ENCODE assay signal across 9 mouse cellular contexts in the genomic region with DNA sequence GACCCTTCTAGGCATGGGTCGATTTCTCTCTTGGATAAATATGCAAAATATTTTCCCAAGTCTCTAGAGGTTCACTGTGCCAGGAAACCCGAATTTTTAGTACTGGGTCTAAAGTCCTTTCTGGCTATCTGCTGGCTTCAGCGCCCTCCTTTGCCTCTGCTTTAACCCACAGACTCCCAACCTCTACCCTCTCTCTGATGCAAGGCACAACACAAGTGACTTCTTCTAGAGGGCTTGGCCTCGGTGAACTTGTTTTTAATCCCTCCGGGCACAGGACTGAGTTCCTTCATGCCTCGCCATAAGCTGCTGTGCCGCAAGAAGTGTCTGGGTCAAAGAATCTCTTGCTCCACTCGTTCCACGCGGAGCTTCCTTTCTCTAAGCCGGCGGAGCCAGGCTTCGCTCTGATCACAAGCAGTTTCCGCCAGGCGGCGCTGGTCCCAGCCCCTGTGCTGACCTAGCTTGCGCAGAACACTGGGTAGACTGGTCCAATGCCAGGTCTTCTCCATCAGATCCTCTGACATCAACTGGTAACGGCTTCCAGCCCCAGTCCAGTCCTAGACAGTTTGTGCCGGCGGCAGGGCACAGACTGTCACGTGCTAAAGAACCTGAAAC. TPM values are rescaled to one million over a fixed set of nuclear protein-coding genes. Genes with fewer than 3 reads are reported as not detected.
DNase-seq lines count a peak whose midpoint lies in the region; TF ChIP-seq lines count a peak whose summit lies in the region.
"Had no signal": no experiment of that assay in that cellular context is flagged by ENCODE, and none has a peak within 500 bp of the region (broad histone marks: within the 10 kb centered on the region; RNA-seq: fewer than 3 reads in every experiment).

No protein-coding gene starts in this region.

- peak; percentile 44; the same call in 1 of the 2 replicates for TF ChIP-seq CTCF in small intestine, adult 2 months (IDR thresholded peaks at IDR 0.05; ENCODE audit: extremely low read depth, insufficient read length, insufficient replicate concordance, low read depth, low read length)

- H3K4me1 ChIP-seq in small intestine, adult 2 months (ENCODE audit: control insufficient read depth, insufficient read depth, insufficient read length, low read length), result peaks cover 3% of the 10 kb centered on the region; the same call in 1 of the 2 replicates

- WGBS in small intestine, adult 2 months, result 5% methylated on average over 21 of the region's 21 CpGs

- no peak for TF ChIP-seq POLR2A in small intestine, adult 2 months (IDR thresholded peaks at IDR 0.05; ENCODE audit: low read depth, low read length)

- no peak overlapping the region for H3K27ac ChIP-seq in small intestine, adult 2 months (ENCODE audit: insufficient read depth, low read depth, low read length)

- peak; percentile 25 for DNase-seq in adrenal gland, adult 2 months
- peak; percentile 88 for DNase-seq in cerebellum, adult 9-11 months
- peak; percentile 43 to 75 for DNase-seq in frontal cortex, postnatal 10 days (ENCODE audit: low spot score in 2 of 2)
- DNase-seq in induced T-regulatory cell, adult 2 months (ENCODE audit: low read depth), result peak; percentile 0
- peak; percentile 78 to 80 for DNase-seq in left cerebral cortex, adult 18-20 months (ENCODE audit: low spot score in 2 of 2)
- peak; percentile 87 for DNase-seq in mesoderm, embryonic 11.5 days (ENCODE audit: low read depth, low spot score)
- no peak for DNase-seq in thymus, adult 18-20 months

- H3K4me3 ChIP-seq in small intestine, adult 2 months (ENCODE audit: low read depth, low read length), result no peak overlapping the region

- H3K27me3 ChIP-seq in small intestine, adult 2 months (ENCODE audit: control insufficient read depth, insufficient read depth, low read length), result peaks cover 23% of the 10 kb centered on the region

- H3K36me3 ChIP-seq in small intestine, adult 2 months (ENCODE audit: control insufficient read depth, insufficient read depth, low read length), result no peaks in the 10 kb centered on the region

RNA-seq across cellular contexts. Expression of a gene that starts 0.8 kb away (rescaled TPM):
- under 1 TPM in 1 of 2 experiments, not detected in 1; 0.10 TPM for total RNA-seq in adrenal gland, adult 2 months (2021)
- 0.06 and 0.15 TPM in 2 replicates for polyA plus RNA-seq in adrenal gland, adult 2 months (2012; rRNA removed)
- 10 to 100 TPM; 11.3 TPM for total RNA-seq in left cerebral cortex, adult 18-20 months (2021)
- polyA plus RNA-seq in small intestine, adult 2 months (2012; rRNA removed), result 0.09 and 0.20 TPM in 2 replicates
- total RNA-seq: common myeloid progenitor, adult 5-6 weeks had no signal

Comparison
In these comparisons a context has a peak if more than half of its experiments do, and no peak if none do; other contexts are left out.
1. DNase-seq: peak in adrenal gland, adult 2 months (single experiment), cerebellum, adult 9-11 months (single experiment), frontal cortex, postnatal 10 days (2 of 2), induced T-regulatory cell, adult 2 months (single experiment), left cerebral cortex, adult 18-20 months (2 of 2) and mesoderm, embryonic 11.5 days (single experiment); none in thymus, adult 18-20 months (0 of 2).
2. RNA of a gene that starts 0.8 kb away (total RNA-seq): 11.3 TPM in left cerebral cortex, adult 18-20 months; 0.10 TPM in adrenal gland, adult 2 months; every median in the first group is over 10 times any median in the second.